Mouse (Mus musculus) megakaryocyte, embryonic 14.5 days (primary cell): Measurements from ENCODE around the gene Rap2a.

Experiments used
- FLI1 ChIP-seq: IDR thresholded peaks from 2 replicates; pipeline ENCODE4 v1.6.1; 2012; ENCODE audit warnings: low read length, inconsistent platforms, mixed read lengths
- GATA1 ChIP-seq: IDR thresholded peaks from 3 replicates; pipeline ENCODE4 v1.6.1; 2012; ENCODE audit warnings: mixed read lengths, low read length, inconsistent platforms, borderline replicate concordance

- no peak for TF ChIP-seq GATA1
- no peak for TF ChIP-seq FLI1
Observed at GRCm38 (mm10) chr14:120496827-120497226, 18.6 kb downstream of the Rap2a start.
